Mouse (Mus musculus): ENCODE measurements at regions not wholly inside any gene's neighbourhood (a gene's known extent, or its start where the extent isn't known, plus 50 kb on each side); places are given as distances from the start of the nearest gene placed in this dataset.
"Not testable (repeated sequence)": the region's sequence is repeated elsewhere in the genome, so short reads cannot be mapped to it uniquely, and the experiment has no call there.

DNA sequence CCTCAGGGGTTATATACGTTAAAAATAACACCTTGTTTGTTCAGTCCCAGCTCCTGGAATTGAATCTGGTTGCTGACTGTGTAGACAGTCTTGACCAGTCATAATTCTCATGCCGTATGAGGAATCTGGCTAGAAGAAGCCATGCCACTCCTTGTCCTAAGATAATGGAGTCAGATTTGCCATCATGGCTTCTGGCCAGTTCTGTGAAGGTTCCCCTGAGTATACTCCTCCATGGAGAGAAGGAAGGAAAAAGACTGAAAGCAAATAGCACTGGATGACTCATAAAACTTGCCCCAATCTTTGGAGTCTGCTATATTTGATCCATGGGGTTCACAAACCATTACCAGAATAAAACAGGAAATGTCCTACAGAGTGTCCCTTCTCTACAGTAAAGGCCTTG, 208.0 kb downstream of the Fam76b start:
- Histone ChIP-seq H3K27me3 (ENCODE audit: low read depth, poor library complexity, severe bottlenecking) (no peaks in the 10 kb centered on the region), H3K4me1 (0 out of 2 replicates have a peak, but pooled peaks cover 3% of the 10 kb centered on the region), H3K27ac (no peak overlapping the region), H3K36me3 (no peaks in the 10 kb centered on the region), H3K4me3 (no peak overlapping the region), H3K9me3 (replicated peaks) (no peaks in the 10 kb centered on the region)
- no peak for DNase-seq (ENCODE audit: low spot score)
- WGBS, result 88% methylated on average over 2 of the region's 2 CpGs

DNA sequence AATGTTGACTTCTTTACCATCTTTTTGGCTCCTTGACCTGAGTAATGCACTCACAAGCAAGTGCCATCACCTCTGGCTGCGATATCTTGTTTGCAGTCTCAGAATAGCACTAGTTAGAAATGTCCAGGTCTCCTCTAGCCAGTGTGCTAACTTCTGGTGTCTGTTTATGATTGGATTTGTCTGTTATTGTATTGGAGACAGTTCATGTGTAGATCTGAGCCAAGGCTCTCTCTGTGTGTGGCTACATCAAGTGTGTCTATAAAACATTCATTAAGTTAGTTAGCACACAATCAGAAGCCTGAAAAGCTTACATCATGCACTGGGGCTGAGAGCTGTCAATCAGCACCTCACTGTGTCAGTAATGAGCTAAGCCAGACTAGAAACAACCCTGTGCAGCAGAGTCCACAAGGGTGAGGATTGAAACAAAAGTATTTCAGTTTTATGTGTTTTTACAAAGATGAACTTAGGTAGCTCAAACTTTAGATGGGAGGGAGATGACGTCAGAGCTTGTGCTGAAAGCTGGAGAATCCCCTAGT, 214.5 kb downstream of the Fam76b start:
- 82% methylated on average over 2 of the region's 2 CpGs for WGBS
- H3K4me3 ChIP-seq, result no peak overlapping the region
- no peaks in the 10 kb centered on the region for H3K36me3 ChIP-seq
- H3K9me3 ChIP-seq (replicated peaks), result no peaks in the 10 kb centered on the region
- H3K27ac ChIP-seq, result no peak overlapping the region
- H3K27me3 ChIP-seq (ENCODE audit: low read depth, poor library complexity, severe bottlenecking), result no peaks in the 10 kb centered on the region
- H3K4me1 ChIP-seq, result no peaks in the 10 kb centered on the region; the same call in 1 of the 2 replicates
- no peak for DNase-seq (ENCODE audit: low spot score)

DNA sequence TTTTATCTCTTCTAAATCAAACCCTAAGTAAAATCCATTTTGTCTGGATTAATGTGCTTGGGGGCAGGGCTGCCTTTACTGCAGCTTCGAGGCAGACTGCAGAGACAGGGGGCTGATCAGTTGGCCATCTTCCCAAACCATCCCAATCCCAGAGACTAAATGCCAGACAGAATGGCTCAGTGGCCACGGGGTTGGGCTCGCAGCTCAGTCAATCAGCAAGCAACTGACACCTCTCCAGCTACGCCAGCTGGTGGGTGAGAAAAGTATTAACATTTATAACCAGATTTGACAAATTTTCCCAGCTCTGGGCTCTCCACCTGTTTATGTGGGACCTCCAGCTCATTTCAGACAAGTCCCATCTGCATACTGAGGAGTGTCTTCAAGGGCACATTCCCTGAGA, 220.7 kb downstream of the Fam76b start:
- no peak for DNase-seq (ENCODE audit: low spot score)
- no peak overlapping the region for H3K4me3 ChIP-seq
- no peak overlapping the region for H3K27ac ChIP-seq
- no peaks in the 10 kb centered on the region for H3K27me3 ChIP-seq (ENCODE audit: low read depth, poor library complexity, severe bottlenecking)
- no peaks in the 10 kb centered on the region for H3K36me3 ChIP-seq
- H3K4me1 ChIP-seq, result no peaks in the 10 kb centered on the region
- H3K9me3 ChIP-seq (replicated peaks), result no peaks in the 10 kb centered on the region
- whole genome bisulfite sequencing, result 69% methylated on average over 4 of the region's 4 CpGs

DNA sequence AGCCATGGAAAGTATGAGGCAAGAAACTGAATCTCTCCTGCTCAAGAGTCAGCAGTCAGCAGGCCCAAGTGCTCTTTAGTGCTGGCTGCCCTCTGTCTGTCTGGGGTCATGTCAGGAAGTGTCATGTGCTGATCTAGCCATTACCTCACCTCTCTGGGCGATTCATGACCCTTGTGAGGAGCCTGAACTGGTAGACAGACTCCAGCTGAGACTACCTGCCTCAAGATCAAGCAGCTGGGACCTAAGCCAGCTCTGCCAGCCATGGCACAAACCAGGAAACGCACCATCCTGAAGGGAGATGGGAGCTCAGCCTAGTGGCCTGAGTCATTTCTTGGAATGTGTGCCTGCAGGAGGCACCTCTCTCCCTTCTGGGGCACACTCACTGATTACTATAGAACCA, 221.2 kb upstream of the Sesn3 start:
- Histone ChIP-seq H3K27me3 (ENCODE audit: low read depth, poor library complexity, severe bottlenecking) (no peaks in the 10 kb centered on the region), H3K9me3 (replicated peaks) (no peaks in the 10 kb centered on the region), H3K27ac (no peak overlapping the region), H3K4me3 (no peak overlapping the region), H3K4me1 (peaks cover 13% of the 10 kb centered on the region; the same call in 1 of the 2 replicates), H3K36me3 (no peaks in the 10 kb centered on the region)
- no peak for DNase-seq (ENCODE audit: low spot score)
- 49% methylated on average over 2 of the region's 2 CpGs for WGBS

DNA sequence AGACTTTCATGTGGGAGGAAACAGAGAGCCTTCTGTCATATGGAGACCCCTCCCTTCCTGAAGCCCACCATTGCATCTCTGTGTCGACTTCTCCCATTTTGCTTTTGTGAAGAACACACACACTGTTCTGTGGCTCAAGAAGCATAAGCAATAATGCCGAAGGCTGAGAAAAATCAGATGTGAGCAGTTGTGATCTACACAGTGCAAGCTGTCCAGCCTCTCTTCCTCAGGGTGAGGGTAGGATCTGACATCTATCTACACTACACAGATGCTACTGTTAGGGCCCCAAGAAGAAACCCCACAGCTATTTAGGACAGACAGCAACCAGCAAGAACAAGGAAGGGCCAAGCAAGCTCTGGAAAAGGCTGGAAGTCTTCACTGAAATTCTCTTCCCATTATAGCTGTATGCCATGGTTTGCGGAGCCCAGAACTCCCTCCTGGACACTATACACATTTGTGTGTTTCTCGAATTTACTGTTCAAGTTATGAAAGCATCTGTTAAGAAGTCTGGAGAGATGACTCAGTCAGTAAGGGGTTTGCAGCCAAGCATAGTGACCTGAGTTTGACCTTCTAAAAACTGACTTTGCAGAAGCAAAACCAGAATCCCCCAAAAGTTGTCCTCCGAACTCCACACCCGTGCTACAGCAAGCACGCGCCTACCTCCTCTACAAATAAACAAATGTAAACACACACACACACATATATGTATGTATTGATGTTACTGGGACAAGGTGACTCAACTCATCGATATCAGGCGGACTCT, 218.3 kb upstream of the Sesn3 start:
- Histone ChIP-seq H3K9me3 (replicated peaks) (no peaks in the 10 kb centered on the region), H3K27me3 (ENCODE audit: low read depth, poor library complexity, severe bottlenecking) (no peaks in the 10 kb centered on the region), H3K36me3 (no peaks in the 10 kb centered on the region), H3K4me1 (peaks cover 17% of the 10 kb centered on the region; the same call in 1 of the 2 replicates), H3K4me3 (no peak overlapping the region), H3K27ac (no peak overlapping the region)
- WGBS, result 93% methylated on average over 10 of the region's 10 CpGs
- DNase-seq (ENCODE audit: low spot score), result no peak

DNA sequence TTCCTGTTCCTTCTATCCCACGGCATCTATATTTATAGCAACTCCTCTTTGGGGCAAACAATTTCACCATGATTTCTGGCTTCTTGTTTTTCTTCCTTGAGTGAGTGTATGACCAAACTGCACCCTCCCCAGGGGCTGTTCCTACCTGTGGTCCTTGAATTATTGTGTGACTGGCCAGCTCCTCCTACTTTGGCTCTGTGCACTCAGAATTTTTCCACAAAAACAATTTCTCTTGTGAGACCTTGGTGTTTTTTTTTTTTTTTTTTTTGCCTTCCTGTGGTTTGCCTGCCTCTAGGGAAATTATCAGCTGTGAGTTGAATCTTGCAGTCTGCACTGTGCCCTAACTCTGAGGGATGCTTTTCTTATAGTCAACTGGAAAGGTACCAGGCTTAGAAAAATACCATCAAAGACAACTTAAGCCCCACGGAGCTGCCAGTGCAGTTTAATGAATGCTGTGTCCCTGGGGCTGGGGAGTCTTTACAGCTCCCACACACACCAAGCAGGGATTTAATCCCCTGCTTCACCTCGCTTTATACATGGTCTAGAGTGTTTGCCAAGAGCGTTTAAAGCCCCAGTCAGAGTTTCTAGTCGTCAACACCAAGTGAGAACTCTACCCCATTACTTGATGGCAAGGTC, 216.2 kb upstream of the Sesn3 start:
- Histone ChIP-seq H3K27me3 (ENCODE audit: low read depth, poor library complexity, severe bottlenecking) (no peaks in the 10 kb centered on the region), H3K4me3 (no peak overlapping the region), H3K9me3 (replicated peaks) (no peaks in the 10 kb centered on the region), H3K4me1 (peaks cover 13% of the 10 kb centered on the region; the same call in 1 of the 2 replicates), H3K36me3 (no peaks in the 10 kb centered on the region), H3K27ac (no peak overlapping the region)
- WGBS, result 42% methylated on average over 5 of the region's 5 CpGs
- no peak for DNase-seq (ENCODE audit: low spot score)

DNA sequence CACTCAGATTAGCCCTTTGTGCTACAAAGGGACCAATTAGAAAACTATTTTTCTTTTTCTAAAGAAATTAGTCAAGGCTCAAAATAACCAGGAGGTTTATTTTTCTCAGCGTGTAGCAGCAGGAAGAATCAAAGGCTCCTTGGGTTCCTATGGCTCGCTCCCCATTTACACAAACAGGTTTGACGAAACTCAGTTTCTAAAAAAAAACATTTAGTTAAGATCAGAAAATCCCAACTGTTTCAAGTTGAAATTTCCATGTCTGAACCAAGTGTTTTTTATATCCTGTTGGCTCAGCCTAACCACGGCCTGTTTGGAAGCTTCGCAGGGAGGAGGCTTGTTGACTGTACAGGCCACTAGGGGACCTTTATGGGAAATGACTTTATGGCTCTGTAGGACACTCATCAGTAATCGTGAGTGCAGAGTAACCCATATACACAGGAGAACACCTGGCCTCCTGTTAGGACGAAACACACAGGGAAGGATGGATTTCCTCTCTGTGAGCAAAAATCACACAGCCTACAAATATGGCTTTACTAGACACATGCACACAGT, 215.6 kb upstream of the Sesn3 start:
- no peak for DNase-seq (ENCODE audit: low spot score)

DNA sequence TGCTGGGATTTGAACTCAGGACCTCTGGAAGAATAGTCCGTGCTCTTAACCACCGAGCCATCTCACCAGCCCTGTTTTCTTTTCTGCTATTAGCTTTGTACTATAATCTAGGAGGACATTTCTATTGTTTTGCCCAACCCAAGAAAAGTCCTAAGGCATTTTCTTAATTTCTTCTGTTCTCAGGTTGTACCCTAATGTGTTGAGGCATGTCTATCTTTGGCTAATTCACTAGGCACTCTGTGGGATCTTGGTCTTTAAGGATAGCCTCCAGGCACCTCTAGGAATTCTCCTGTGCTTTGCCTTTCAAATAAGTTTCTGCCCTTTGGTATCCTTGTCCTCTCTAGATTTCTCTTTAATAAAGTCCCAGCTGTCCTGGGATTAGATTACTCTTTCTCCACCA, 214.6 kb upstream of the Sesn3 start:
- no peaks in the 10 kb centered on the region for H3K36me3 ChIP-seq
- H3K27me3 ChIP-seq (ENCODE audit: low read depth, poor library complexity, severe bottlenecking), result no peaks in the 10 kb centered on the region
- 92% methylated on average over 2 of the region's 2 CpGs for WGBS
- peaks cover 11% of the 10 kb centered on the region; the same call in 1 of the 2 replicates for H3K4me1 ChIP-seq
- H3K9me3 ChIP-seq (replicated peaks), result 0 out of 2 replicates have a peak, but pooled peaks cover 2% of the 10 kb centered on the region
- H3K27ac ChIP-seq, result no peak overlapping the region
- no peak overlapping the region for H3K4me3 ChIP-seq
- no peak for DNase-seq (ENCODE audit: low spot score)

More for the DNA sequence above, 215.6 kb upstream of the Sesn3 start:
- no peak overlapping the region for H3K4me3 ChIP-seq
- H3K36me3 ChIP-seq, result no peaks in the 10 kb centered on the region
- H3K27ac ChIP-seq, result no peak overlapping the region
- no peaks in the 10 kb centered on the region for H3K27me3 ChIP-seq (ENCODE audit: low read depth, poor library complexity, severe bottlenecking)
- peaks cover 11% of the 10 kb centered on the region; the same call in 1 of the 2 replicates for H3K4me1 ChIP-seq
- H3K9me3 ChIP-seq (replicated peaks), result no peaks in the 10 kb centered on the region
- WGBS, result 66% methylated on average over 7 of the region's 7 CpGs

DNA sequence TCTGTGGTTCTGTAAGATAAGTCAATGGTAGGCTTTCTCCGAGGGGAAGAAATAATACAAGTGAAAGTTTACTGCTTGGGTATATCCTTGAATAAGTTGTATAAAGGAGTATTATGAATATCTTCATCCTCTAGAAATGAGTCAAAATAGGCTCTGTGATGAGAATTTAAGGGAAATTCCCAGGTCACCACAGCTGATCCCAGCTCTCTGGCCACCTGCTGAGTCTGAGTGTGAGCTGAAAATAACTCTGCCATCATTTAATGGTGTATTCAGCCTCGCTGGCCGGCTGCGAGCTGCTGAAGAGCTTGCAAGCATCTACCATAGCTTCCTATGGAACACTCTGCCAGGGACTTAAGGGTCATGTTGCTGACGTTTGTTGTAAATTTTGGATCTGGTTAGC, 213.5 kb upstream of the Sesn3 start:
- no peak for DNase-seq (ENCODE audit: low spot score)
- Histone ChIP-seq H3K27ac (no peak overlapping the region), H3K9me3 (replicated peaks) (peaks cover 6% of the 10 kb centered on the region; the same call in 1 of the 2 replicates), H3K4me1 (peaks cover 11% of the 10 kb centered on the region; the same call in 1 of the 2 replicates), H3K27me3 (ENCODE audit: low read depth, poor library complexity, severe bottlenecking) (no peaks in the 10 kb centered on the region), H3K4me3 (no peak overlapping the region), H3K36me3 (no peaks in the 10 kb centered on the region)
- 83% methylated on average over 5 of the region's 5 CpGs for WGBS

DNA sequence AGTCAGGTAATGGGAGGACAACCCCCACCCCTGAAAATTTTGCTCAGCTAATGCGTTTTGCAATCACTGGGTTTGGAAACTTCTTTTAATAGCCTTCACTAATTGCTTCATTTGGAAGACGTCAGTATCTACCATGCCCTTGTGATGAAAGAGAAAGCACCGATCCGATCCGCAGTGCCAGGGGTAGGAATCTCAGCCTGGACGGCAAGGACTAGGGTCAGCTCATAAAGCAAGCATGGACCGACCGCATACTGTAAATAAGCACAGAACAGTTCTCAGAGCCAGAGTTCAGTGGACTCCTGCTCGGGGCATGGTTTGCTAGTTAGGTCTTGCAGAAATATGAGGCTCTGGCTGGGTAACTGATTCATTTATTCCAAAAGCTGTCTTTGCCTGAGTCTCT, 213.0 kb upstream of the Sesn3 start:
- WGBS, result 86% methylated on average over 9 of the region's 9 CpGs
- Histone ChIP-seq H3K27ac (no peak overlapping the region), H3K4me1 (peaks cover 11% of the 10 kb centered on the region; the same call in 1 of the 2 replicates), H3K27me3 (ENCODE audit: low read depth, poor library complexity, severe bottlenecking) (no peaks in the 10 kb centered on the region), H3K4me3 (no peak overlapping the region), H3K36me3 (no peaks in the 10 kb centered on the region), H3K9me3 (replicated peaks) (peaks cover 6% of the 10 kb centered on the region; the same call in 1 of the 2 replicates)
- no peak for DNase-seq (ENCODE audit: low spot score)

DNA sequence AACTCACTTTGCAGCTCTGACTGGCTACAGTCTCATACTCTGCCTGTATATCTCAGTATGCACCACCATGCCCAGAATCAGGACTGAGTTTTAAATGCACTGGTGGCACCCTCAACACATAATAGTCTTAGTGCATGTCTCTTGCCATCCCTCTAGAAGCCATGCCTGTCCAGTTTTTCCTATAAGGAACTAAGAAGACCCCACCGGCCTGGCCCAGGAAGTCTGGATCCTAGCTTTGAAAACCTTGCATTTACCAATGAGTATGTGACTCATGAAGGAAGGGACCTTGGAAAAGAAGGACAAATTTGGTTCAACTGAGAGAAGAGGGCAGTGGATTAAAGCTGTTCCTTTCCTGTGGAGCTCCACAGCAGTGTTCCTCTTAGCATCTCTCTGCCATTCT, 212.2 kb upstream of the Sesn3 start:
- Histone ChIP-seq H3K36me3 (no peaks in the 10 kb centered on the region), H3K4me1 (peaks cover 11% of the 10 kb centered on the region; the same call in 1 of the 2 replicates), H3K9me3 (replicated peaks) (peaks cover 6% of the 10 kb centered on the region; the same call in 1 of the 2 replicates), H3K27ac (no peak overlapping the region), H3K4me3 (no peak overlapping the region), H3K27me3 (ENCODE audit: low read depth, poor library complexity, severe bottlenecking) (no peaks in the 10 kb centered on the region)
- 96% methylated on average over 1 of the region's 1 CpGs for WGBS
- DNase-seq (ENCODE audit: low spot score), result no peak

DNA sequence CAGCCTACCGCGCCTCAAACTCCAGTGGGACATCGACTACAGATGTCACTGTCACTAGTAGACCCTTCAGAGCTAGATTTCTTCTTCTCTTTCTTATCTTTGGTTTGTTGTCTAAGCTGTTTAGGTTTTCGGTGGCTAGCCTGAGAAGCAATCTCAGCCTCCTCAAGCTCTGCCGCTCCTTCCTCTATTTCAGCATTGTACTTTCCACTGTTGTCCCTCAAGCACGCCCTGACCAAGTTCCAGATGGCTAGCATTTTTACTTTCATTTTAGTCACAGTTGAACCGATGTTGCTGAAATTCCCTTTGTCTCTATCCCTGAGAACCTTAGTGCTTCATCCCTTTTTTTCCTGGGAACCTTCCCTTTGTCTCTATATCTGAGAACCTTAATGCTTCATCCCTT, 208.1 kb upstream of the Sesn3 start:
- not testable (repeated sequence) for H3K4me3 ChIP-seq; H3K36me3 ChIP-seq; DNase-seq (ENCODE audit: low spot score); H3K4me1 ChIP-seq; H3K27me3 ChIP-seq (ENCODE audit: low read depth, poor library complexity, severe bottlenecking); H3K9me3 ChIP-seq (replicated peaks); H3K27ac ChIP-seq
- 97% methylated on average over 7 of the region's 7 CpGs for WGBS

DNA sequence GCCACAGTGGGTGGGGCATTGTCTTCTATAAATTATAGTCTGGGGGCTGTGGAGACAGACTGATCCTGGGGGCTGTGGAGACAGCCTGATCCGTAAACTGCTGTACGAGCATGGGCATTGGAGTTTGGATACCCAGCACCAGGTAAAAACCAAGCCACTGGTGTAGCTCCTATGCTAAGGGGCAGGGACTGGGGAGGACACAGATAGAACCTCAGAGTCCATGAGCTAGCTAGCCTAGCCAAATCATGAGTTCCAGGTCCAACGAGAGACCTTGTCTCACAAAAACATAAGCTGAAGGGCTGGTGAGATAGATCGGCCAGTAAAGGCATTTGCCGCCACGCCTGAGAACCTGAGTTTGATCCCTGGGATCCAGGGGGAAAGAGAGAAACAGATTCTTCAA, 205.8 kb upstream of the Sesn3 start:
- DNase-seq (ENCODE audit: low spot score), result no peak
- no peaks in the 10 kb centered on the region for H3K36me3 ChIP-seq
- 93% methylated on average over 6 of the region's 6 CpGs for WGBS
- no peak overlapping the region for H3K4me3 ChIP-seq
- H3K9me3 ChIP-seq (replicated peaks), result peaks cover 6% of the 10 kb centered on the region; the same call in 1 of the 2 replicates
- H3K27me3 ChIP-seq (ENCODE audit: low read depth, poor library complexity, severe bottlenecking), result no peaks in the 10 kb centered on the region
- no peak overlapping the region for H3K27ac ChIP-seq
- H3K4me1 ChIP-seq, result no peaks in the 10 kb centered on the region

Data from limb, embryonic 10.5 days (tissue).